Mouse (Mus musculus) embryonic fibroblast, embryonic 13.5 days (primary cell): ENCODE measurements around the gene Cd9.

ENCODE experiments used
- CTCF ChIP-seq: IDR thresholded peaks from 2 replicates; pipeline ENCODE4 v1.5.1; 2011; ENCODE audit warnings: mild to moderate bottlenecking, control low read depth, low read length, moderate library complexity, borderline replicate concordance; ENCODE audit not compliant: insufficient read depth
- POLR2A ChIP-seq: IDR thresholded peaks from 2 replicates; pipeline ENCODE4 v1.6.1; 2011; ENCODE audit warnings: low read depth, mild to moderate bottlenecking, control low read depth, low read length, moderate library complexity

DNA sequence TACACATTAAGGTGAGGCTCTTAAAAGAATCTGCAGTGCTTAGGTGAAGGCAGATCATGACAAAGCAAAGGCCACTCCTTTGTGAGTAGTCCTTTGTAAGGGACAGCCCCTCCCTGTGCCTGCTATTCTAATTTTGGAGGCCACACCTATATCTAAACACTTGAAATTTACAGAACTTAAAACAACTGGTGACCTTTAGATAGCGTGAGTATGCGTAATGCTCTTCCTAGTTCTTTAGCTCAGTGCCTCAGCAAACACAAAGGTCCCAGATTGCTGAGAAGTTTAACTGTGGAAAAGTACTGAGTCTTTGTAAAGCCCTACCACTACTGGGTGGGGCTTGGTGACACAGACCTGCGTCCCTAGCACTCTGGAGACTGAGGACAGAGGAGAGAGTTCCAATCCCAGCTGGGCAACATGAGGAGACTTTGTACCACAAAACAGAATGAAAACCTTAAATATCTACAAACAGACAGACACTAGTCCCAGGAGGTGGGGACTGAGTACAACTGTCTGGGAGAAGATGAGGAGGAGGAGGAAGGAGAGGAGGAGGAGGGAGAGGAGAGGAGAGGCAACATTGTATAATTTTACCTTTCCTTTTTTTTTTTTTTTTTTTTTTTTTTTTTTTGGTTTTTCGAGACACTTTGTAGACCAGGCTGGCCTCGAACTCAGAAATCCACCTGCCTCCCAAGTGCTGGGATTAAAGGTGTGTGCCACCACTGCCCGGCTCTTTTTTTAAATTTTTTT is 60.7 kb downstream of the Cd9 start:
- TF ChIP-seq CTCF = no peak
- TF ChIP-seq POLR2A = no peak
